Mouse (Mus musculus) midbrain, embryonic 13.5 days (tissue): ENCODE results near the gene Nxpe5. TPM values are rescaled to one million over a fixed set of nuclear protein-coding genes. Genes with fewer than 3 reads are reported as not detected.

Experiments used
- ATAC-seq: fragments of 200-750 bp; cut with Nextera tagmentation; 2 replicates; pipeline ENCODE4 v1.8.0; 2017; ENCODE audit warnings: mild to moderate bottlenecking, moderate TSS enrichment, moderate library complexity
- H3K27ac ChIP-seq: fragments of 300-500 bp; sonication (generic); 2 replicates; pipeline ENCODE4 v1.5.1; 2015; ENCODE audit warnings: inconsistent platforms, mild to moderate bottlenecking, moderate library complexity
- H3K27me3 ChIP-seq: fragments of 300-500 bp; sonication (generic); 2 replicates; pipeline ENCODE4 v1.6.1; 2015; ENCODE audit warnings: mild to moderate bottlenecking, inconsistent platforms
- H3K36me3 ChIP-seq: fragments of 300-500 bp; sonication (generic); 2 replicates; pipeline ENCODE4 v1.6.1; 2015; ENCODE audit warnings: mild to moderate bottlenecking, inconsistent platforms
- H3K4me1 ChIP-seq: fragments of 300-500 bp; sonication (generic); replicated peaks from 2 replicates; pipeline ENCODE4 v1.6.1; 2015; ENCODE audit warnings: inconsistent platforms
- H3K4me2 ChIP-seq: fragments of 300-500 bp; sonication (generic); replicated peaks from 2 replicates; pipeline ENCODE4 v1.6.1; 2015; ENCODE audit warnings: moderate library complexity, mild to moderate bottlenecking, inconsistent platforms
- H3K4me3 ChIP-seq: fragments of 300-500 bp; sonication (generic); replicated peaks from 2 replicates; pipeline ENCODE4 v1.5.1; 2015; ENCODE audit warnings: mild to moderate bottlenecking, inconsistent platforms
- H3K9ac ChIP-seq: fragments of 300-500 bp; sonication (generic); replicated peaks from 2 replicates; pipeline ENCODE4 v1.6.1; 2015; ENCODE audit warnings: mild to moderate bottlenecking, inconsistent platforms
- H3K9me3 ChIP-seq: fragments of 300-500 bp; sonication (generic); 2 replicates; pipeline ENCODE4 v1.6.1; 2016; ENCODE audit warnings: mild to moderate bottlenecking, inconsistent platforms
- WGBS: fragments of 180-500 bp; shearing (Covaris S2); methylation state at CpG from one replicate; pipeline ENCODE4 v1.1.7; 2015; 5-methylcytosine and 5-hydroxymethylcytosine counted together
- polyA plus RNA-seq: library from polyadenylated mRNA; unstranded; fragments of >200 nt; fragmentation: Nextera tagmentation; extraction: Ambion mirVana; gene quantifications from 2 replicates; pipeline ENCODE4 v1.2.1, GENCODE M21; 2015

The Nxpe5 gene
- polyA plus RNA-seq, 1 experiment from 2014 or later, result not detected

- H3K27ac ChIP-seq, result peak overlapping the region; percentile 71; the same call in 1 of the 2 replicates
- 0 out of 2 replicates have a peak, but pooled peaks have one; percentile 4 for ATAC-seq
- WGBS, result 15% methylated on average over 6 of the region's 6 CpGs
- no peaks in the 10 kb centered on the region for H3K9me3 ChIP-seq
- H3K27me3 ChIP-seq, result no peaks in the 10 kb centered on the region
- H3K36me3 ChIP-seq, result peaks cover 41% of the 10 kb centered on the region
- H3K4me2 ChIP-seq, result peak overlapping the region; percentile 99
- peaks cover 29% of the 10 kb centered on the region for H3K4me1 ChIP-seq
- peak overlapping the region; percentile 77 for H3K4me3 ChIP-seq
- H3K9ac ChIP-seq, result peak overlapping the region; percentile 95
Observed at GRCm38 (mm10) chr5:138264207-138264578, 38.5 kb downstream of the Nxpe5 start.

DNA sequence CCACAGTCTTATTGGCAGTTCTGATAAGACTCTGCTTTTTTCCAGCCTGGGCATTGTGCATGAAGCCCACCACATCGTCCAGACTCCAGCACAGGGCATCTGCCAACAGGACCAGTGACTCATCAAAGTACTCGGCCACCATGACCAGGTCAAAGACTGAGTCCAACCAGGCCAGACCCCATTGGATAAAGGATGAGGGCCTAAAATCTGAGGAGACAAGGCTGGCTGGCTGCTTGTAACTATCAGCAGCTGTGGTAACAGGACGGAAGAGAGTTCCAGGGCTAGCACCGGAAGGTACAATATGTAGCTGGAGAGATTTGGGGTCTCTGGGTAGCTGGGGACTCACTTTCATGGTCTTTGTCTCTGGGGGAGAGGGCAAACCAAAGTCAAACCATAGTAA is 40.0 kb downstream of the Nxpe5 start:
- WGBS, result 92% methylated on average over 4 of the region's 4 CpGs
- H3K36me3 ChIP-seq, result peaks cover 26% of the 10 kb centered on the region
- H3K4me2 ChIP-seq, result no peak overlapping the region
- ATAC-seq, result no peak
- H3K4me3 ChIP-seq, result no peak overlapping the region
- H3K27me3 ChIP-seq, result no peaks in the 10 kb centered on the region
- no peaks in the 10 kb centered on the region for H3K9me3 ChIP-seq
- peaks cover 29% of the 10 kb centered on the region for H3K4me1 ChIP-seq
- H3K9ac ChIP-seq, result no peak overlapping the region
- H3K27ac ChIP-seq, result no peak overlapping the region

GRCm38 (mm10) chr5:138267114-138267513 is 41.4 kb downstream of the Nxpe5 start:
- Histone ChIP-seq H3K27me3 (peaks cover 3% of the 10 kb centered on the region; the same call in 1 of the 2 replicates), H3K4me1 (peaks cover 26% of the 10 kb centered on the region), H3K9ac (no peak overlapping the region), H3K36me3 (peaks cover 12% of the 10 kb centered on the region), H3K4me2 (no peak overlapping the region), H3K27ac (no peak overlapping the region), H3K9me3 (no peaks in the 10 kb centered on the region), H3K4me3 (no peak overlapping the region)
- WGBS, result 92% methylated on average over 3 of the region's 3 CpGs
- ATAC-seq, result no peak

GRCm38 (mm10) chr5:138268980-138269379 is 43.3 kb downstream of the Nxpe5 start:
- WGBS, result 85% methylated on average over 4 of the region's 4 CpGs
- H3K36me3 ChIP-seq, result peaks cover 13% of the 10 kb centered on the region
- no peak overlapping the region for H3K4me3 ChIP-seq
- H3K9me3 ChIP-seq, result no peaks in the 10 kb centered on the region
- H3K9ac ChIP-seq, result no peak overlapping the region
- no peak overlapping the region for H3K27ac ChIP-seq
- H3K27me3 ChIP-seq, result peaks cover 3% of the 10 kb centered on the region; the same call in 1 of the 2 replicates
- no peak for ATAC-seq
- no peak overlapping the region for H3K4me2 ChIP-seq
- peaks cover 33% of the 10 kb centered on the region for H3K4me1 ChIP-seq

DNA sequence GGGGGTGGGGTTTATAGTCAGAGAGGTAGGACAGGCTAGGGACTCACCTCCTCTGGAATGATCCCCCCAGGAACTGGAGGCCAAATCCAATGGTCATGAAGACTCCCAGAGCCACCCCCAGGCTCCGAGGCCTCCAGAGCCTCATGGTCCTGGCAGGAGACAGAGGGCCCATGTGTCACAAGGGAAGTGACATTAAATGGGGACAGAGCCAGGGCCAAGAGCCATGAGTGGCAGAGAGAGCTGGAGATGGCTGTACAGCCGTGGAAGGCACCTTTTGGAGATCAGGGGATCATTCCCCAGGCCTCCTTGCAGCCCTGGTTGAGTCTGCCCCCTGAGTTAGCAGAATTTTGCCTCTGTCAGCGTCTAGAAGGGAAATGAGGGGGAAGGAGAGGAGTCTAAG is 45.5 kb downstream of the Nxpe5 start:
- Histone ChIP-seq H3K4me3 (no peak overlapping the region), H3K9ac (no peak overlapping the region), H3K9me3 (no peaks in the 10 kb centered on the region), H3K4me2 (no peak overlapping the region), H3K27me3 (peaks cover 3% of the 10 kb centered on the region; the same call in 1 of the 2 replicates), H3K36me3 (peaks cover 22% of the 10 kb centered on the region), H3K27ac (no peak overlapping the region), H3K4me1 (peaks cover 41% of the 10 kb centered on the region)
- ATAC-seq, result no peak
- 66% methylated on average over 3 of the region's 3 CpGs for WGBS

- WGBS, result under 1% methylated on average over 12 of the region's 12 CpGs
- Histone ChIP-seq H3K9ac (peak within 1 kb of the TSS; percentile 8; the same call in 1 of the 2 replicates), H3K4me2 (peak within 1 kb of the TSS; percentile 35), H3K4me3 (peak within 1 kb of the TSS; percentile 8; the same call in 1 of the 2 replicates), H3K9me3 (no peaks in the 10 kb centered on the region), H3K4me1 (peaks cover 54% of the 10 kb centered on the region), H3K27ac (peak within 1 kb of the TSS; percentile 4; the same call in 1 of the 2 replicates), H3K27me3 (peaks cover 3% of the 10 kb centered on the region; the same call in 1 of the 2 replicates), H3K36me3 (peaks cover 30% of the 10 kb centered on the region)
- 0 out of 2 replicates have a peak, but pooled peaks have one; percentile 38 for ATAC-seq
Observed at GRCm38 (mm10) chr5:138272409-138272923, 46.8 kb downstream of the Nxpe5 start, which contains the start of gene Gal3st4. Gene Gal3st4, minus strand, starts transcription at chr5:138272840.

DNA sequence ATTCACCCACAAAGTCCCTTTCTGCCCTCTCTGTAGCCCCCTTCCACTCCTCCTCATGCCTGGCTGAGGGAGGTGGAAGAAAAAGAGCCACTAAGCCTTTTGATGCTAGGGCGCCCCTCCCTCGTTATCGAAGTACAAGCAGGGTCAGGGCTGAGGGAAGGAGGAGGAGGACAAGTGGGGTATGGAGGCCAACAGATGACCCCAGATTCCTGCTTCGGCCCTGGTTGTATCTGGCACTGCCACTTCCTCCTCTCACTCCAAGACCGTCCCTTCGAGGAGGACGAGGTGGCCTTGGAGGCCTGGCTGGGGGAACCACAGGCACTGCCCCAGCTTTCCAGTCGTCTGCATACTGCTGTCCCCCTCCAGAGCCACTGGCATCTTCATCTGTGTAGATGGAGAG is 48.5 kb downstream of the Nxpe5 start:
- Histone ChIP-seq H3K36me3 (peaks cover 38% of the 10 kb centered on the region), H3K4me2 (peak overlapping the region; percentile 19), H3K4me1 (peaks cover 70% of the 10 kb centered on the region), H3K4me3 (no peak overlapping the region), H3K27ac (no peak overlapping the region), H3K9ac (no peak overlapping the region; the same call in 1 of the 2 replicates), H3K9me3 (no peaks in the 10 kb centered on the region), H3K27me3 (peaks cover 3% of the 10 kb centered on the region; the same call in 1 of the 2 replicates)
- ATAC-seq, result no peak
- WGBS, result 53% methylated on average over 8 of the region's 8 CpGs

GRCm38 (mm10) chr5:138275216-138276050 is 49.7 kb downstream of the Nxpe5 start:
- peaks cover 3% of the 10 kb centered on the region; the same call in 1 of the 2 replicates for H3K27me3 ChIP-seq
- no peaks in the 10 kb centered on the region; the same call in 1 of the 2 replicates for H3K9me3 ChIP-seq
- 6% methylated on average over 41 of the region's 41 CpGs for WGBS
- no peak for ATAC-seq
- H3K4me2 ChIP-seq, result peak overlapping the region; percentile 96
- peaks cover 70% of the 10 kb centered on the region for H3K4me1 ChIP-seq
- H3K4me3 ChIP-seq, result peak overlapping the region; percentile 85
- H3K36me3 ChIP-seq, result peaks cover 38% of the 10 kb centered on the region
- 0 out of 2 replicates have a peak overlapping the region, but pooled peaks have one; percentile 31 for H3K27ac ChIP-seq
- H3K9ac ChIP-seq, result peak overlapping the region; percentile 68

DNA sequence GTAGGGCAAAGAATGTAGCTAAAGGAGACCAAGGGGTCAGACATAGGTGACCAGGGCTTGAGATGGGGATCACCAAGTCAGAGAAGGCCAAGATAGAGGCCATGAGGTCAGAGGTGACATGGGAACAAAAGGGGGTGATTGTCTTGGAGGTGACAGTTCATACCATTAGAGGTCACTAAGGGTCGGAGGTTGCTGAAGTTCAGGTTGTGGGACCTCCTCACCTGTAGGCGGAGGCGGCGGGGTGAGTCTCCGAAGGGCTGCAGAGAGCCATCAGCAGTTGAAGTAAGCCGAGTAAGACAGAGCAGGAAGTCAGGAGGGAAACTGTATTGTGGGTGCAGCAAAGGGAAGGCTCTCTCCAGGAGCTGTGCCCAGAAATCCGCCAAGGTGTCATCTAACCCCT is 52.3 kb downstream of the Nxpe5 start:
- Histone ChIP-seq H3K4me1 (peaks cover 61% of the 10 kb centered on the region), H3K4me3 (peak overlapping the region; percentile 85), H3K9ac (peak overlapping the region; percentile 94), H3K9me3 (peaks cover 4% of the 10 kb centered on the region; the same call in 1 of the 2 replicates), H3K4me2 (peak overlapping the region; percentile 96), H3K36me3 (peaks cover 38% of the 10 kb centered on the region), H3K27me3 (peaks cover 8% of the 10 kb centered on the region), H3K27ac (no peak overlapping the region)
- ATAC-seq, result no peak
- 89% methylated on average over 7 of the region's 7 CpGs for WGBS

- Histone ChIP-seq H3K4me1 (peaks cover 43% of the 10 kb centered on the region), H3K4me2 (peak within 1 kb of the TSS; percentile 96), H3K27ac (peak within 1 kb of the TSS; percentile 81), H3K9me3 (peaks cover 4% of the 10 kb centered on the region; the same call in 1 of the 2 replicates), H3K36me3 (peaks cover 31% of the 10 kb centered on the region), H3K9ac (peak within 1 kb of the TSS; percentile 94), H3K4me3 (peak within 1 kb of the TSS; percentile 85), H3K27me3 (peaks cover 8% of the 10 kb centered on the region)
- ATAC-seq, result peak; percentile 99
- WGBS, result under 1% methylated on average over 56 of the region's 56 CpGs
Observed at GRCm38 (mm10) chr5:138279585-138280424, 54.1 kb downstream of the Nxpe5 start, which contains the start of the genes Gm43720, Gpc2 and Stag3. Gene Gm43720, minus strand, starts transcription at chr5:138279958. Gene Gpc2, minus strand, starts transcription at chr5:138280005. Gene Stag3, plus strand, starts transcription at chr5:138280240.

- Histone ChIP-seq H3K9me3 (peaks cover 4% of the 10 kb centered on the region; the same call in 1 of the 2 replicates), H3K4me3 (peak overlapping the region; percentile 85), H3K4me1 (peaks cover 37% of the 10 kb centered on the region), H3K4me2 (peak overlapping the region; percentile 96), H3K9ac (no peak overlapping the region), H3K27me3 (peaks cover 8% of the 10 kb centered on the region), H3K36me3 (peaks cover 27% of the 10 kb centered on the region), H3K27ac (no peak overlapping the region)
- 21% methylated on average over 26 of the region's 26 CpGs for WGBS
- peak; percentile 1; the same call in 1 of the 2 replicates for ATAC-seq
Observed at GRCm38 (mm10) chr5:138280425-138280768, 54.7 kb downstream of the Nxpe5 start.
